Mouse (Mus musculus) layer of hippocampus, adult 11-12 months (tissue): ENCODE results near the gene Disc1.
A peak's percentile ranks its signal among the peaks of the same experiment; 100 is the strongest.

Source experiments
- DNase-seq: peaks from one replicate; pipeline ENCODE4 v3.0.0; 2022; ENCODE audit warnings: low spot score

Disc1 gene

DNA sequence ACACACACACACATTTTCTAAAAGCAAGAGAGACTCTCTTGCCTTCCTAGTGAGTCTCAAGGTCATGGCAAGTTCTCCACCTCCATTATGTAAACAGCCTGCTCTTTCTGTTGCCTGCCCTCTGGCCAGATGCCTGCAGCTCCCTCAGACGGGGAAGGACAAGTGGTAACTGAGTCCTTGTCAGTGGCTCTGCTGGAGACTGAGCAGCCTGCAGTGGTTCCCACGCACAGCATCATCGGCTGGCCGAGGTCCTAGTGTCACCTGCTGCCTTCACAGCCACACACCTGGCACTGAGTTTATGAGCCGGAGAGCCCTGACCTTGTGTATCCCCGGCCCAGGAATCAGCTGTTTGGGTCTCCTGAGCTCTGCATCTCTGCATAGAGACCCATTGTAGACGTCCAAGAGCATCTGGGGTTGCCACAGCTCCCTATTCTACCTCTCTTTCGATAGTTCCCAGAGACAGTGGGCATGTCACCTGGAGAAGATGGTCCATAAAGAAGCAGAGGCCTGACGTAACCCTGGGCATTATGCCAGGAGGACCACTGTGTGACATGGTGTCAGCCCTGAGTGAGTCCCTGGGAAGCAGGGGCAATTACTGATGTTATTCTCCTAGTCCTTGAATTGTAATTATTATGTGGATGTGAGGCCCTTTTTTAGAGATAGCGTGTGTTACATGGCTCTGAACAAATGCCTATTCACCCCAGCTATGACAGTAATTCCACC is 169.2 kb downstream of the Disc1 start:
- DNase-seq = no peak

DNA sequence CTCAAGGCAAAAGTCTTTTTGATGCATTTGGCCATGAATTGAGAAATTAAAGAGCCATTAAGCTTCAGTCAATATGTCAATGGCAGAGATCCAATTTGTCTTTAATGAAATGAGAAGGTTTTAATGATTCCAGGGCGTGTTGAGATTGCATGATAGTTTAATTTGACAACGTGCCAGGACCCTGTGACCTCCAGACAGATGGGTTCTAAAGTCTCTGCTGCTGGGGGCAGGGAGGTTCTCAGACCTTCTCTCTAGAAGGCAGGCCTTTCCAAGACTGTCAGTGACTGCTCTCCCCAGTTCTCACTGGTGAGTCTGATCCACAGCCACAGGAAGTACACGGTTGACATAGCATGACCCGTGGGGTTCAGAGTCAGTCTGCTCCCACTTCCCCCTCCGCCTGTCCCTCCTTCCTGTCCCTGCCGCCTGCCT is 170.3 kb downstream of the Disc1 start:
- DNase-seq = peak; percentile 30

DNA sequence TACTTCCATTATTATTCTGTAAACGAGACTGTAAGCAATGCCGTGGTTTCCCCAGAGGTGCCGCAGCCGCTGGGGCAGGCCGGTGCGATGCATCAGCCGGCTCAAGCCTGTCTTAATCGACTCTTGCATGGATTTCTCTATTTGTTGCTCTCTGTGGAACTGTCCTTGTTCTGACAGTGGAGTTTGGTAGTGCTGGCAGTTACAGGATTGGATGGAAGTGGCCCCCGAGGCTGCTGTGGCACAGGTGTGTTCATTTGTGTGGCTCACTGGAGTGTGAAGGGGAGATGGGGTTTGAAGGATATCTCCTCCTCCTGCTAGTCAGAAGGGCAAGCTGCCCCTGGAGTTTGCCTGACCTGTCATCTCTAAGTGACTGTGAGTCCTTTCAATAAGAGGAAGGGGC is 171.3 kb downstream of the Disc1 start:
- no peak for DNase-seq

GRCm38 (mm10) chr8:125226989-125227624 is 173.1 kb downstream of the Disc1 start:
- DNase-seq = peak; percentile 48

GRCm38 (mm10) chr8:125230526-125231131 is 176.6 kb downstream of the Disc1 start:
- no peak for DNase-seq

DNA sequence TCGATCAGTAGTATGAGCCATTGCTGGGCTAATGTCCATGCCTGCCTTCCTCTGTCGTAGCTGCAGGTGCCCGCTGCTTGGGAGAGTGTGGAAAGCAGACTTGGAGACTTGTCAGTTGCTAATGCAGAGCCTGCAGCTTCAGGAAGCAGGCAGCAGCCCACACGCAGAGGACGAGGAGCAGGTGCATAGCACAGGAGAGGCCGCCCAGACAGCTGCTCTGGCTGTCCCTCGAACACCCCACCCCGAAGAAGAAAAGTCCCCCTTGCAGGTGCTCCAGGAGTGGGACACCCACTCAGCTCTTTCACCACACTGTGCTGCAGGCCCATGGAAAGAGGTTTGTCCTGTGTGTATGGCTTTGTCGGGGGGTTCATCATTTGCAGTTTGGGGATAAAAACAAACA is 178.7 kb downstream of the Disc1 start:
- DNase-seq = no peak

DNA sequence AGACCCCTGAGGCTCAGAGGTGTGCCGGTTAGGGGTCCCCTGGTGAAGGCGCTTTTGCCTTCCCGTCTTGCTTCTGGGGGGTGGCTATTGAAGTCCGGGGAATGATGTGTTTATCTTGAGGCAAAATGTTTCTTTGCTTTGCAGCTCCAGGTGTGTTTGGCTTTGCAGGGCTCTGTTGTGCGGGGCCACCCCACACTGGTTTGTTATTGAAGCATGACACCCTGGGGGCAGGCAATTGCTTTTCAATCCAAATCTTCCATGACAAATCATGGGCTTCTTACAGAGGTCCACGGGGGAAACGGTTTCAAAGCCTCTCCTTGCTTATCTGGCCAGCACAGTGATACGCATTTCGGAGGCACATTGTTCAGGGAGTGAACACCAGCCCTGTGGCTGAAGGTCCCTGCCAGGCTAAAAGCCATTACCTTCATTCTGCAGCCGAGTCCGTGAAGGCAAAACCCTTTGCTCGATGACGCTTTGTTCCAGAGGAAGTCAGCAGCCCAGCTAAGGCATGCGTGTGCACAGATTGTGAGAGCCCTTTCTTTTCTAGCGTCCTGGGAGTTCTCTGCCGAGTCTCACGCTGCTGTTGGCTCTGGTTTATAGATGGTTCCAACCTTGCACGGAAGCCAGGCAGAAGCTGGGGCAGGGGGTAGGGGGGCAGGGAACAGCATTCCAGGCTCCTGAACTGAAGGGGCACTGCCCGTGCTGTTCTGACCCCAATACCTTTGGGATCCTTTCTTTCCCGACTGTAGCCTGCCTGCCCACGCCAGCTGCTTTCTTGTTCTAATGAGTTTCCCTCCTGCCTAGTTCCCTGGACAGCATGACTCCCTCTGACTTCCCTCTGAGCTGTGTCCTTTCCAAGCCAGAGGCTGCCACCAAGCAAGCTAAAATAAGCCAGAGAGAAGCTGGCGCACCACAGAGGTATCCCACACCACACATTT is 182.2 kb downstream of the Disc1 start:
- DNase-seq = peak; percentile 19

GRCm38 (mm10) chr8:125240763-125241162 is 186.8 kb downstream of the Disc1 start:
- no peak for DNase-seq

GRCm38 (mm10) chr8:125242382-125242781 is 188.4 kb downstream of the Disc1 start:
- no peak for DNase-seq

- no peak for DNase-seq
These were observed 188.9 kb downstream of the Disc1 start for GRCm38 (mm10) chr8:125242921-125243320.

DNA sequence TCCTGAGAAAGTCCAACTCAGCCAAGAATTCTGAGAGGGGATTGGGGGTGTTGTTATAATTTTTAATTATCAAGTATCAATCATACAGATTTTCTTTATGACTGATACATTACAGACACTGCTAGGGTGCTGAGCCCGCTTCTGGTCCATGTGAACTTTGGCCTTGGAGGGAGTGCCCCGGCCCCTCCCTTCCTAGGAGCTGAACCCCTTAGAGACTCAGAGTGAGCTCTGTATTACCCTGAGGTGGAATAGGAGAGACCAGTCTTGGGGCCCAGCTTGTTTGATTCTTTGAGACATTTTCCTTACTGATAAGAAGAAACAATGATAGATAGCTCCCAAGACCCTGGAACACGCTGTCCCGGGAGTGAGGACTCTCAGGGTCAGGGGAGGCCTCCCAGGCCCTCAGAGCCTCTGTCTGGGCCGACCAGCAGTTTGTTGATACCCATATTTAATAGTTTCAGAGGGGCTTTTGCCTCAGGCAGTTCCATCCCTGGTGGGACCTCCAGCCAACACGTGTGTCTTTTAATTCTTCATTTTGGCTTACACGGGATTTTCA is 192.8 kb downstream of the Disc1 start:
- DNase-seq = no peak

GRCm38 (mm10) chr8:125247349-125247748 is 193.4 kb downstream of the Disc1 start:
- DNase-seq = no peak

DNA sequence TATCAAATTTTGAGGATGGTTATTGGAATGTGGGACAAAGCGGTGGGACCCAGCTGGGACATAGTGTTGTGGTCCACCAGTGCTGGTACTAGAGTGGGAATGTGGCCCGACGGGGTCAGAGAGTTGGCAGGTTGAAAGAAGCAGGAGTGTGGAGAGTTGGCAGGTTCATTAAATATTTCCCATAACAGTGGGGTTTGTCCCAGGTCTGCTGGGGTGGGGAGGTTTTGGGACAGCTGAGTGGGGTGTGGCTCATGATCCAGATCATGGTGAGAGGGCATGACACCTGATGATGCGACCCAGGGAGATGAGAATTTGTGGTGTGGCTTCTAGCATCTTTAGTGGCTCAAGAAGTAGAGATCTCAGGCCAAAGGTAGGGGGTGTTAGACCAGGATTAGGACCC is 199.0 kb downstream of the Disc1 start:
- DNase-seq = no peak

DNA sequence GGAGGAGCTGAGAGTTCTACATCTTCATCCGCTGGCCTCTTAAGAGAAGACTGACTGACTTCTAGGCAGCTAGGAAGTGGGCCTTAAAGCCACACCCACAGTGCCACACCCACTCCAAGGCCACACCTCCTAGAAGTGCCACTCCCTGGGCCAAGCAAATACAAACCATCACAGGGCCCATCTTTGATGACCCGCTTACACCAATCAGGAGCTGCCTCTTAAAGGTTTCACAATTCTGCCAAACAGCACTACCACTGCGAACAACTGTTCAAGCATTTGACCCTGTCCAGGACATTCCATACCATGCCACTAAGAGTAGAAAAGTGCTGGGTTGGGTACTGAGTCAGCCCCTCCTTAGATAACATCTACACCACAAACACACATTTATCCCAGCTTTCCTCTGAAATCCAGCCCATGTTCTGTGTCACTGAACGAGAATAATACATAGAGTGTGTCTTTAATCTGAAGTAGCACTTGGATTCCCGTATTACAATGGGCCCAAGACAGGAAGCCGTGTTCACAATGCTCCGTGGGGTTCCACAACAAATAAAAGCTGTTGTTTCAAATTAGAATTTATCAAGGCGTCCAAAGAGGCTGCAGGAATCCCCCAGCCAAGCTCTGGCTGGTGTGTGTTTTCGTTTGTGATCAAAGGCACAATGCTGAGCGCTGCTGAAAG is 199.6 kb downstream of the Disc1 start:
- DNase-seq = no peak

GRCm38 (mm10) chr8:125254188-125255005 is 200.4 kb downstream of the Disc1 start:
- DNase-seq = peak; percentile 93

GRCm38 (mm10) chr8:125255006-125255685 is 201.2 kb downstream of the Disc1 start:
- peak; percentile 54 for DNase-seq

DNA sequence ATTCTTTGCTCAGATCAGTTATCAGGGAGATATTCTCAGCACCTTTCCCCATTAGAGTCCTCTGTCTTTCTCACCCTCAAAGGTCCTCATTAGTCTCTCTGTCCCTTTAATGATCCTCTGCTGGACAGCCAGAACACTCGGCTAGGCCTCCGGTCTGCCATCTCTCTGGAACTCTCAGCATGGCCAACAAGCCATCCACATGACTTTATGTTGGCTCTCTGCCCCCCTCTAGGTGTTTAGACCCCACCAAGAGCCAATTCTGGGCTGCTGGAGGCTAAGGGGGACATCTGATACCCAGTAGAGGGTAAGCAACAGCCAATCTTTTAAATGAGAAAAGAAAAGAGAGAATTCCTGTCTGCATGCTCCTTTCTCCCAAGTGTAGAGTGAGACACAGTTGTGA is 203.7 kb downstream of the Disc1 start:
- DNase-seq = no peak

DNA sequence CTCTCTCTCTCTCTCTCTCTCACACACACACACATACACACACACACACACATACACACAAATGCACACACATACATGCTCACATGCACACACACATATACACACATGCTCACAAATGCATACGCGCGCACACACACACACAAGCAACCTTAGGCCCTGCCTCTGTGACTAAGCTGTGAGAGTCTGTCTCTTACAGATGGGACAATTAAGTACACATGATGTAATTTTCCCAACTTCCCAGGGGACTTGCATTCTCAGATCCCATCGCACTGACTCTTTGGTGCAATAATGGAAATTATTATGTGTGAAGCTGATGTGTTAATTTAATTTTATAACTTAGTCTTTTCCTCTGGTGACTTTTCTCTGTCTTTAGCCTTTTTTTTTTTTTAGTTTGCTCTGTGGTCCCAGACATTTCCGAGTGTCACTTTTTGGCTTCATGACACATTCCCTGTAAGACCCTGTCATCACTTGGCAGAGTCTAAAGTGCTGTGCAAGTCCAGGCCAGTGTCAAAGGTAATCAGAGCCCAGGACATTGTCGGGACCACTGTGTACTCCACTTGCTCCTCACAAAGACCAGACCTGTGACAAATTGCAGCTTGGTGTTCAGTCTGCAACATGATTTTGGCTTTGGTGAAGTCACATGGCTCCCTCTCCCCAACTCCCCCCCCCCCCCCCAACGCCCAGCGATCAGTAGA is 205.0 kb downstream of the Disc1 start:
- DNase-seq = no peak

DNA sequence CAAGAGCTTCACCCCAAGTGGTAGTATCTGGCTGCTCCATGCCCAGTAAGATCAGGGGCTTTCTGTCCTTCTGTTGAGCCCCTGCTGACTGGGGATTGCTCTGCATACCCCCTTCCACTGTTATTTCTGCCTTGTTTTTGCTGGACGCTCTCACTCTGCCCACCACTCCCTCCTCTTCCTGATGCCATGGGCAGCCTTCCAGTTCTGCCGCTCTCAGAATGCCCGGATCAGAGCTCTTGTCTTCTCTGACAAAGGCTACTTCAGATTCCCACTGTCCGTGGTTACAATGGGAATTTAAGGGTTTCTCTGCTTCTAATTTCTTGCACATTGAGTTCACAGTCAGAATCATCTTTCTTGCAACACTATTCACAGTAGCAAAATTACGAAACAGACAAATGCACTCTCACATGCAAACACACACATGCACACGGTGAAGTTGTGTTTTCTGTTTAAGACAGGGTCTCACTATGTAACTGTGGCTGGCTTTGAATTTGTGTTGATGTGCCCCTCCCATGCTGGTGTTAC is 214.2 kb downstream of the Disc1 start:
- DNase-seq = peak; percentile 45
